Mouse (Mus musculus): Measurements from ENCODE around the gene Adamtsl2. TPM values are rescaled to one million over a fixed set of nuclear protein-coding genes. Genes with fewer than 3 reads are reported as not detected.
A peak's percentile ranks its signal among the peaks of the same experiment; 100 is the strongest.

Gene Adamtsl2
- polyA plus RNA-seq, 2 experiments = 0.25 to 0.47 TPM

DNA sequence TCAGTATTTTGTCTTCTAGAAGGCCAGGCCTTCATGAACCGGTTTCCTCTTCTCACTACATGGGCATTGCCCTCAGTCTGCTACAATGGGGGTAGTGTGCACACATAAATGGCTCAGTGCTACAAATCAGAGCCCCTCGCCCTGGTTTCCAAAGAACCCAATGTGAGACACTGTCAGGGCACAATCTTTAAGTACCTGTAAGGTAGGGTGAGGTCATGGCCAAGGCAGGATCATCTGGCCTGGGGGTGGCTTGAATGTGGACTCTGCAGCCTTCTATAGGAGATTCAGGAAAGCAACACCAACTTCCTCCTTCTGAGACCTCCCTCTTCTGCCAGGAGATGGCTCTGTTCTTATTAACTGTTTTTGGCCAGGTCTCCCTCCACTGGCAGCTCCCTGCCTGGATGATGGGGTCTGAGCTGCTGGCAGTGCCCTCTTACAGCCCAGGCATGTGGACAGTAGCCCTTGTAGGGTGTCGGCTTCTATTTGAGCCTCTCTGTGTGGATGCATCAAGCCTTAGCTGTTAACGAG lies 7.4 kb downstream of the Adamtsl2 start:
- Histone ChIP-seq H3K9me3 (ENCODE audit: control insufficient read depth, low read length) (no peaks in the 10 kb centered on the region), H3K4me2 (ENCODE audit: low read depth) (no peak overlapping the region), H3K27ac (no peak overlapping the region), H3K9ac (replicated peaks) (no peak overlapping the region), H3K27me3 (ENCODE audit: control insufficient read depth, insufficient read depth, low read length) (no peaks in the 10 kb centered on the region), H3K4me1 (replicated peaks; ENCODE audit: control insufficient read depth in 2 of 2, insufficient read depth in 2 of 2, low read length in 1 of 2) (no peaks in the 10 kb centered on the region), H3K36me3 (replicated peaks; ENCODE audit: control insufficient read depth, insufficient read depth, low read depth) (no peaks in the 10 kb centered on the region), H3K4me3 (ENCODE audit: insufficient read depth in 1 of 2, low read depth in 2 of 2, low read length in 2 of 2) (no peak overlapping the region)
- WGBS (ENCODE audit: insufficient replicate concordance) = 44% methylated on average over 4 of the region's 4 CpGs
- TF ChIP-seq CTCF (IDR thresholded peaks at IDR 0.05; ENCODE audit: low read depth) = 0 out of 2 replicates have a peak, but pooled peaks have one; percentile 3
- no peak for TF ChIP-seq EP300 (IDR thresholded peaks at IDR 0.05; ENCODE audit: low read depth)
- ATAC-seq (ENCODE audit: insufficient read depth) (no peak), DNase-seq (ENCODE audit: low read depth in 3 of 3, low spot score in 3 of 3) (no peak)

GRCm38 (mm10) chr2:27087581-27087980 lies 8.4 kb downstream of the Adamtsl2 start:
- TF ChIP-seq CTCF (IDR thresholded peaks at IDR 0.05; ENCODE audit: low read depth) (no peak), EP300 (IDR thresholded peaks at IDR 0.05; ENCODE audit: low read depth) (no peak)
- no peaks in the 10 kb centered on the region for H3K9me3 ChIP-seq (ENCODE audit: control insufficient read depth, low read length)
- no peaks in the 10 kb centered on the region for H3K27me3 ChIP-seq (ENCODE audit: control insufficient read depth, insufficient read depth, low read length)
- no peaks in the 10 kb centered on the region for H3K36me3 ChIP-seq (replicated peaks; ENCODE audit: control insufficient read depth, insufficient read depth, low read depth)
- 63% methylated on average over 5 of the region's 5 CpGs for WGBS (ENCODE audit: insufficient replicate concordance)
- no peak overlapping the region for H3K4me2 ChIP-seq (ENCODE audit: low read depth)
- H3K4me1 ChIP-seq (replicated peaks; ENCODE audit: control insufficient read depth in 2 of 2, insufficient read depth in 2 of 2, low read length in 1 of 2) = no peaks in the 10 kb centered on the region
- H3K9ac ChIP-seq (replicated peaks) = no peak overlapping the region
- no peak overlapping the region for H3K27ac ChIP-seq
- ATAC-seq (ENCODE audit: insufficient read depth) (no peak), DNase-seq (ENCODE audit: low read depth in 3 of 3, low spot score in 3 of 3) (no peak)
- H3K4me3 ChIP-seq (ENCODE audit: insufficient read depth in 1 of 2, low read depth in 2 of 2, low read length in 2 of 2) = no peak overlapping the region

DNA sequence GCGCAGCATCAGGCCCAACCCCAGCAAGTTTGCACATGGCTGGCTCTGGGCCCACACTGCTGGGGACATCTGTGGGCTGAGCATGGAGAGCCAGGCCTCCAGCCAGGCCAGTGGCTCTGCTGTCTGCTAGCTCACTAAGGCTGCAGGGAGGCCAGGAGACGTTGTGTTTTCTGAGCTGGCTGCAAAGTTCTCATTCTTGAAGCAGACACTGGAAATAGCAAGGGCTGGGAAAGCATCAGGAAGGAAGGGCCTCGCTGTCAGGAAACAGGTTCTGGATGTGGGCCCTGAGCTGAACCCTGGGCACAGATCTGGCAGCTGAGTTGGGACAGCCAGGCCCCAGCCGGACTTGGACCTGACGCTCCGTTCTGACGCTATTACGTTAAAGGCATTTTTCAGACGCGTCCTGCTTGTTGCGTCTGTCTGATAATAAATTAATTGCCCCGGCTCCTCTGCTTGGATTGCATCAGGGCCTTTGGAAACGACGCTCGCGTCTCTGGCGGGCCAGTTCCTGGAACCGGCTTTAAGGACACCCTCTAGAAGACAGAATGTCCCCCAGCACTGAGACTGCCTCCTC lies 9.0 kb downstream of the Adamtsl2 start:
- H3K36me3 ChIP-seq (replicated peaks; ENCODE audit: control insufficient read depth, insufficient read depth, low read depth) = no peaks in the 10 kb centered on the region
- H3K4me1 ChIP-seq (replicated peaks; ENCODE audit: control insufficient read depth in 2 of 2, insufficient read depth in 2 of 2, low read length in 1 of 2) = no peaks in the 10 kb centered on the region
- no peak overlapping the region for H3K4me2 ChIP-seq (ENCODE audit: low read depth)
- no peaks in the 10 kb centered on the region for H3K9me3 ChIP-seq (ENCODE audit: control insufficient read depth, low read length)
- no peak overlapping the region for H3K9ac ChIP-seq (replicated peaks)
- no peak for TF ChIP-seq CTCF (IDR thresholded peaks at IDR 0.05; ENCODE audit: low read depth)
- TF ChIP-seq EP300 (IDR thresholded peaks at IDR 0.05; ENCODE audit: low read depth) = no peak
- ATAC-seq (ENCODE audit: insufficient read depth) (no peak), DNase-seq (ENCODE audit: low read depth in 3 of 3, low spot score in 3 of 3) (no peak)
- 39% methylated on average over 18 of the region's 18 CpGs for WGBS (ENCODE audit: insufficient replicate concordance)
- H3K27me3 ChIP-seq (ENCODE audit: control insufficient read depth, insufficient read depth, low read length) = no peaks in the 10 kb centered on the region
- no peak overlapping the region for H3K27ac ChIP-seq
- H3K4me3 ChIP-seq (ENCODE audit: insufficient read depth in 1 of 2, low read depth in 2 of 2, low read length in 2 of 2) = no peak overlapping the region

DNA sequence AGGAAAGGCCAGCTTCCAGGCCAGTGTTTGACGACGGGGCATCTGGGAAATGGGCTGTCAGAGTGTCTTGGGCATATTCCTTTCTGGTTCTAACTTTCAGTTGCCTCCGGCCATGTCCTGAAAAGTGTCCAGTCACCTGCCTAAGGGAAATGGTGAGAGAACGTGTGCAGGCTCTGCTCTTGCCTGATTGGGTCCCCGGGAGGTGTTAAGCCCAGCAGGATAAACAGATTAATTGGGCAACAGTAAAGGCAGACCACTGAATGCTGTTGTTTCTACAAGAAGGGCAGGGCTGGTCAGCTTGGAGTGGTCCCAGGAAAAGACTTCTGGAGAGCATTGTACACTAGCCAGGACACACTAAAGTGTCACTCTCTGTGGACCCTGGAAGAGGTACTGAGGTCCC lies 9.5 kb downstream of the Adamtsl2 start:
- no peak overlapping the region for H3K27ac ChIP-seq

DNA sequence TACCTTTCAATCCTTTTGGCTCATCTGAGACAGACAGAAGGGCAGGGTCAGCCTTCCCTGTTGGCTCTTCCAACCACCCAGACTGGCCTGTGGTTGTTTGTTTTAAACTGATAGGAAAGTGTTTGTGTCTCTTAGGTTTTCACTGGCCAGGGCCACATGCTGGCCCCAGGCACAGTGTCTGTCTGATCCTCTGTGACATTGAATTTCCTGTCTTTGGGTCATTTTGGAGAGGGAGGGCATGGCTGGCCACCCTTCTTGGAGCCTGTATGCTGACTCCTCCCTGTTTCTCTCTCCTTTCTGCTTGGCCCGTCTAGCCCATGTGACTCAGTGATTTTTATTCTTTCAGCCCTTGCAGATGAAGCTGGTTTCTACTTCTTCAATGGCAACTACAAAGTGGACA lies 10.1 kb downstream of the Adamtsl2 start:
- no peak for ATAC-seq (ENCODE audit: insufficient read depth)
- 27% methylated on average over 1 of the region's 1 CpGs for WGBS (ENCODE audit: insufficient replicate concordance)
- Histone ChIP-seq H3K4me2 (ENCODE audit: low read depth) (no peak overlapping the region), H3K4me3 (ENCODE audit: insufficient read depth in 1 of 2, low read depth in 2 of 2, low read length in 2 of 2) (no peak overlapping the region), H3K9ac (replicated peaks) (no peak overlapping the region), H3K9me3 (ENCODE audit: control insufficient read depth, low read length) (no peaks in the 10 kb centered on the region), H3K36me3 (replicated peaks; ENCODE audit: control insufficient read depth, insufficient read depth, low read depth) (no peaks in the 10 kb centered on the region), H3K4me1 (replicated peaks; ENCODE audit: control insufficient read depth in 2 of 2, insufficient read depth in 2 of 2, low read length in 1 of 2) (no peaks in the 10 kb centered on the region), H3K27ac (no peak overlapping the region), H3K27me3 (ENCODE audit: control insufficient read depth, insufficient read depth, low read length) (no peaks in the 10 kb centered on the region)
- no peak for DNase-seq (ENCODE audit: low read depth in 3 of 3, low spot score in 3 of 3)
- TF ChIP-seq CTCF (IDR thresholded peaks at IDR 0.05; ENCODE audit: low read depth) (no peak), EP300 (IDR thresholded peaks at IDR 0.05; ENCODE audit: low read depth) (no peak)

More for the DNA sequence above, 9.5 kb downstream of the Adamtsl2 start:
- Histone ChIP-seq H3K9ac (replicated peaks) (no peak overlapping the region), H3K4me2 (ENCODE audit: low read depth) (no peak overlapping the region), H3K4me3 (ENCODE audit: insufficient read depth in 1 of 2, low read depth in 2 of 2, low read length in 2 of 2) (no peak overlapping the region), H3K36me3 (replicated peaks; ENCODE audit: control insufficient read depth, insufficient read depth, low read depth) (no peaks in the 10 kb centered on the region), H3K9me3 (ENCODE audit: control insufficient read depth, low read length) (no peaks in the 10 kb centered on the region), H3K4me1 (replicated peaks; ENCODE audit: control insufficient read depth in 2 of 2, insufficient read depth in 2 of 2, low read length in 1 of 2) (no peaks in the 10 kb centered on the region), H3K27me3 (ENCODE audit: control insufficient read depth, insufficient read depth, low read length) (no peaks in the 10 kb centered on the region)
- WGBS (ENCODE audit: insufficient replicate concordance) = 46% methylated on average over 5 of the region's 5 CpGs
- ATAC-seq (ENCODE audit: insufficient read depth) = no peak
- no peak for TF ChIP-seq EP300 (IDR thresholded peaks at IDR 0.05; ENCODE audit: low read depth)
- no peak for DNase-seq (ENCODE audit: low read depth in 3 of 3, low spot score in 3 of 3)

All from liver, embryonic 14.5 days (tissue).